Mouse (Mus musculus): ENCODE measurements at regions not wholly inside any gene's neighbourhood (a gene's known extent, or its start where the extent isn't known, plus 50 kb on each side); places are given as distances from the start of the nearest gene placed in this dataset.

GRCm38 (mm10) chr1:47263611-47264010 is 371.0 kb upstream of the Slc39a10 start:
- TF ChIP-seq CTCF (conservative IDR thresholded peaks at IDR 0.05; ENCODE audit: insufficient read depth, insufficient read length, low read depth, low read length) (no peak), POLR2A (IDR thresholded peaks at IDR 0.05; ENCODE audit: low read depth, low read length) (no peak)

Data from kidney, adult 2 months (tissue).